Mouse (Mus musculus) right cerebral cortex, adult 2 months (tissue): Measurements from ENCODE around the gene C1galt1c1.

ENCODE experiments used
- DNase-seq, 2 experiments: peaks; one replicate each; pipeline ENCODE4 v3.0.0; 2021 to 2022; ENCODE audit warnings: low spot score in 2 of 2

C1galt1c1 gene

GRCm38 (mm10) chrX:38634801-38635637, at the start of gene C1galt1c1:
Gene C1galt1c1, minus strand, starts transcription at chrX:38635087.
- DNase-seq: peak; percentile 87 to 93

- no peak for DNase-seq
These were observed 47.1 kb upstream of the C1galt1c1 start for GRCm38 (mm10) chrX:38681972-38682371.

DNA sequence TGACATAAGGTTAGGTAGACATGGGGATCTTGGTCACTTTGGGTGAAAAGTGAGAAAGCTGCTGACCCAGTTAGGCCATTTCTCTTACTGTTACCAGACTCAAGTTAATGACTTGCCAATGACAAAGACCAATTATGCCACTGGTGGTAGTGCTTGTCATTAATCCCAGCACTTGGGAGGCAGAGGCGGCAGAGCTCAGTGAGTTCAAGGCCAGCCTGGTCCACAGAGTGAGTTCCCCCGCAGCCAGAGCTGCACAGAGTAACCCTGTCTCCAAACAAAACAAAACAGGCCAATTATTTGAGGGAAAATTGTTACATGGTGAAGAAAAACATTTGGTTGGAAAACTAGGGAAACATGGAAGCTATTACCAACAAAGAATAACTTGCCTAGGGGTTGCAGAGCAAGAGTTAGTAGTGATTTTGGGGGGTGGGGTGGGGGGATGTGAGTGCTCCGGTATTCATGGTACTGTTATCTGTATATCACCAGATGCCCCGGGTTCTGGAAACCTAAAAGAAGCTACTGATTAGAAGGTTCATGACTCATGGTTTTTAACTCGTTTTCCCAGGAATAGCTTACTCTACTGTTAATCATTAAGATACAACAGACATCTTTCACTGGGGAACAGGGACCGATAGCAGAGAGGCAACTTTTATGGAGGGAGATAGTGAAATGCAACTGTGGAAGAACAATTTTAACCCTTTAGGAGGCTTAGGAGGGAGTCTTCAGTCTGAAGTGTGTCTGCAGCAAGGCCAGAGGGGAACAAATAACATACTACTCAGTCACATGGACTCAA, 34.4 kb upstream of the C1galt1c1 start:
- DNase-seq: no peak

DNA sequence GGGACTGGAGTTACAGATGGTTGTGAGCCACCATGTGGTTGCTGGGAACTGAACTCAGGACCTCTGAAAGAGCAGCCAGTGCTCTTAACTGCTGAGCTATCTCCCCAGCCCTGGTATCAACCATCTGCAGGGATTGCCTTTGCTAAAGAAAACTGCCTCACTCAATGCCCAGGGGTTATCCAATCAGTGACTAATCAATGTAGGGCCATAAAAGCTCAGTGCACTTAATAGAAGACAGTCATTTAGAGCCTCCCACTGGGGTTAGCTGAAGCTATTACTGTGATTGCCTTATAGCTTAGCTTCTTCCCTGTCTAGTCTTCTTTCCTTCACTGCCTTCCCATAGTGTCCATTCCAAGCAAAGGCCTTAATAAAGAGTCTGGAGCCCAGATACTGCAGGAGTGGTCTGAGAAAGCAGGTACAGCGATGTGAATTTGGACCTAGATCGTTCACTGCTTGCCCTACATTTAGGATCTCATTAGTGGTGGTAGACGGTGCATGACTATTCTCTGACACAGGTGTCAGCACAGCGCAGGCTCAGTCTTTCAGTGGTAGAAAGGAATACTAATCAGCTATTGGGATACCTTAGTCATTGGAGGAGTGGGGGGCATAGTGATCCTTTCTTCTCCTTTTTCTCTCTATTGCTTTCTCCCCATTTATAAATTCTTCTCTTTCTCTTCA, 21.5 kb upstream of the C1galt1c1 start:
- no peak for DNase-seq

DNA sequence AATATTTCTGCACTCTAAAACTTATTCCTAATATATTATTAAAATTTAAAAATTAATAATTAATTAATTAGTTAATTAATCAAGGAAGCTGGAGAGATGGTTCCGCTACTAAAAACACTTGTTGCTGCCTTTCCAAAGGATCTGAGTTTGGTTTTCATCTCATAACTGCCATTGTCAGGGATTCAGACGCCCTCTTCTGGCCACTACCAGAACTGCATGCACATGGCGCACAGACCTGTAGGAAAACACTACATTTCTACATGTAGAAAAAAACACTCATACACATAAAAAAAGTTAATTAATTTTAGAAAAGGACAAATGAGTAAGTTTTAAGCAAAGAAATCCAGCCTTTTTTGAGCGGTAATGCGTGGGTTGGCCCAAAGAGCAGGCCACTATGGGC, 19.8 kb upstream of the C1galt1c1 start:
- no peak for DNase-seq

GRCm38 (mm10) chrX:38653181-38653580, 18.3 kb upstream of the C1galt1c1 start:
- no peak for DNase-seq

- no peak for DNase-seq
These were observed 16.3 kb upstream of the C1galt1c1 start for GRCm38 (mm10) chrX:38651167-38651566.

DNA sequence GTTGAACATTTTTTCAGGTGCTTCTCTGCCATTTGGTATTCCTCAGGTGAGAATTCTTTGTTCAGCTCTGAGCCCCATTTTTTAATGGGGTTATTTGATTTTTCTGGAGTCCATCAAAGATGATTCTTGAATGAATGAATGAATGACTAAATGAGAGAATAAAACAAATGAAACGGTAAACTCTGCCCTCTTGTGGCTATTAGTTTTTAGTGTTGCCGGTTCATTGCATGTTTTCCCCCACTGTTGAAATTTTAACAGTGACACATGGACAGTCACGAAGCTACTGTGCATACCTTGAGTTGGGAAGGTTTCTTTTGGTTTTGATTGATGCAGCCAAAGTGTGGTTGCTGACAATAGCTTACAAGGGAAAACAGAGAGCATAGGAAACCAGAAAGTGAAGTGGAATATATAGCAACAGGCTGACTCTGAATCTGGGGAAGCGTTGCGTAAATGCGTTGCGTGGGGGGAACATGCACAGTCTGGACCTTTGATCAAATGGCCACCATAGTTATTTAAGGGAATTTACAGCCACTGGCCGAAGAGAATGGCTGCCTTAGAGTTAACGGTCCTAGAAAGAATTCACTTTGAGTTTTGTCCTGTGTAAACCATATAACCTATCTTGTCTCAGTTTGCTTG, 15.6 kb upstream of the C1galt1c1 start:
- DNase-seq: no peak

- no peak for DNase-seq
These were observed 7.3 kb upstream of the C1galt1c1 start for GRCm38 (mm10) chrX:38642183-38642582.

DNA sequence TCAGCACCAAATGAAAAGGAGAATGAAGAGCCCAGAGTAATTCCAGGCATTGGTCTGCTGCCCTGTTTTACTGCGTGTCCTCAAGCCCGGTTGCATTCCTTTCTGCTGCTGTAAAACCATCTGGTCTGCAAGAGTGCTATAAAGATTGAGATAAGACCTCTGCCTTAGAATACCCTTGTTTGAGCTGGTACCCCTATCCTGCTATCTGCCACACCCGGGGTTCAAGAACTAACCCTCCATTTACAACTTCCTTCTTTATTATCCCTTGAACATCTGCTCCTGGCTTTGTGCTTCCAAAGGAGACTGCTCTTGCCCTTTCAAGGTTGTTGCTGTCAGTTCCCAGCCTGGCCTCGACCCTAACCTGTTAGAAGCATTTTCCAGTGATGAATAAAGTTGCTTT, 6.5 kb upstream of the C1galt1c1 start:
- DNase-seq: no peak

GRCm38 (mm10) chrX:38635638-38635931, 698 bp upstream of the C1galt1c1 start:
- no peak for DNase-seq

GRCm38 (mm10) chrX:38600995-38601369, 33.9 kb downstream of the C1galt1c1 start:
- peak; percentile 19 to 24 for DNase-seq

- DNase-seq: peak; percentile 75 to 77
These were observed 34.5 kb downstream of the C1galt1c1 start, which contains the start of gene Mcts1 for GRCm38 (mm10) chrX:38600177-38600994. Gene Mcts1, plus strand, starts transcription at chrX:38600578.

DNA sequence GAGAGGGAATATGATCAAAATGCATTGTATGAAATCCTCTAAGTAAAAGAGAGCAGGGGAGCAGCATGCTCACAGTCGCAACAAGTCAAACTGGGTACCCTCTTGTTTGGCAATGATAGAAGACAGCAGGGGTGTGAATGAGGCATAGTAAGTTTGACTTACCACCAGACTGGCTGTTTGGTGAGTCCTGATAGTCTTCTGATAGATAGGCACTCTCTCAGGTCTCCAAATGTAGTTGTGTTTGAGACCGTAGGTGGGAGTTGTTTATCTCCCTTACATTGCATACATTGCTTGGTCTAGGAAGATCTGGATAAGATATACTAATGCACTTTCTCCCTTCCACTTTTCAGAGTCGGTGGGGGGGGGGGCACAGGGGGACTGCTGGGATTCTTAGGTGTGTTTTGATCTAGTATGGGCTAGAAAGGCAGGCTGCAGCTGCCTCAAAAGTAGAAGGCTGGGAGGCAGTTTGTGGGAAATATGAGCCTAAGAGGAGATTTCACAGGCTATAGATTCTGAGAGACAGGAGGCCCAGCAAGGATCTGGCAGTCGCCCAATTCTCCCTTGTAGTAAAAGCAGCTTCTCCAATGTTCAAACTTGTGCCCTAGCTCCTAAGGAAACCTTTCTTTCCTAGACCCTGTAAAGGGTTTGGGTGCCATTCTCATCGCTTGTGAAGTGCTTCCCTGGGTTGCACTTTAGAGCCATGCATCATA, 41.6 kb downstream of the C1galt1c1 start:
- no peak for DNase-seq

- DNase-seq: no peak
These were observed 43.1 kb downstream of the C1galt1c1 start for GRCm38 (mm10) chrX:38591749-38592148.

- no peak for DNase-seq
These were observed 45.1 kb downstream of the C1galt1c1 start for GRCm38 (mm10) chrX:38589827-38590226.

- DNase-seq: no peak
These were observed 51.6 kb downstream of the C1galt1c1 start for GRCm38 (mm10) chrX:38583261-38583660.

DNA sequence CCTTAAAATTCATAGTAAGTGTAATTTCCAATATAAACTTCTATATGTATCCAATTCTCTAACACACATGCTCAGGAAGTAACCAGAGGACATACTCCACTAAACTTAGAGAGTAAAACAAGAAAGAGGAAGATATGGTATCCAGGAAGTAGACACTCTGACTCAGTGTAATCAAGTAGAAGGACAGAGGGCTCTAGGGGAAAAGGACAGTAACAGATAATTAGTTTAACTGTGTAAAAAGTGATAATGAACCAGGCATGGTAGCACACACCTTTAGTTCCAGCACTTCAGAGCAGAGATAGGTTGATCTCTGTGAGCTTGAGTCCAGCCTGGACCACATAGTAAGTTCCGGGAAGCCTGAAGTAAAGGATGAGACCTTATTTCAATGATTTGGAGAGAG, 53.7 kb downstream of the C1galt1c1 start:
- DNase-seq: no peak
